Mouse (Mus musculus): ENCODE measurements at regions not wholly inside any gene's neighbourhood (a gene's known extent, or its start where the extent isn't known, plus 50 kb on each side); places are given as distances from the start of the nearest gene placed in this dataset.

DNA sequence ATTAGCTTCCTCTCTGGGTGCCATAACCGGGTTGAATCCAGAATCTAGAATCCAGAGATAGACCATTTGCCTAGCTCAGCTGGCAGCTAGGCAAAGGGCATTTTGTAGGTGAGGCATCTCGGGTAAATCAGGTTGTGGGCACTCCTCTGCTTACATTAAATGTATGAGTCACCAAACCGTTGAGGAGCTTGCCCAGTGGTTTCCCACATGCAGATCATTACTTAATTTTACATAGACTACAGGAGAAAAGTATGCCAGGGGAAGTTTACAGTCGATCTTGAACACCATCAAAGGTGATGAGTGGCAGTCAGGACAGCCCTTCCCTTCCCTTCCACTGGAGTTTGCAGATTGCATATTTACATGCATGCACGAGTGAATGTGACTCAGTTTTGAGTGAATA lies 128.5 kb upstream of the Peli2 start:
- no peak for ATAC-seq (ENCODE audit: low FRiP score)
- WGBS = 80% methylated on average over 5 of the region's 5 CpGs

DNA sequence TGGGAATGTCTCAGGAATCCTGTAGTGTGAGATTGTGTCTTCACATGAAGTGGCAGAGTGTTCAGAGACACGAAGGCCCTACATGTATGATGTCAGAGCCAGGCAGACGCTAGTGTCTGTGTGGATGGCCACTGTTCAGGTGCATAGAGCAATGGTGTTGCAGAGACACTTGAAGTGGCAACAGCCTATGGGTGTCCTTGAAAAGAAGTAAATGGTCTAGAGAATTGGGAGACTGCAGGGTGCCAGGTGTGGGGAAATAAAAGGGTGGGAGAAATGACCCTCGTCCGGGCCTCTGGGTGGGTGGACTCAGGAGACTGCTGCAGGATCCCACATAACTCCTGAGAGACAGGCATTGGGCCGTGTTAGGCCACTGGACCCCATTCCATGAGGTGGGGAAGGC lies 127.8 kb upstream of the Peli2 start:
- Histone ChIP-seq H3K4me1 (ENCODE audit: control insufficient read depth, insufficient read depth, low read length) (no peaks in the 10 kb centered on the region), H3K27me3 (ENCODE audit: control insufficient read depth, insufficient read depth, low read length) (no peaks in the 10 kb centered on the region), H3K27ac (ENCODE audit: low read depth, low read length) (no peak overlapping the region), H3K9me3 (ENCODE audit: control insufficient read depth, low read length) (no peaks in the 10 kb centered on the region), H3K4me2 (no peak overlapping the region), H3K9ac (ENCODE audit: low read length) (no peak overlapping the region), H3K4me3 (ENCODE audit: low read depth, low read length) (no peak overlapping the region), H3K36me3 (ENCODE audit: control insufficient read depth, insufficient read depth, low read length) (no peaks in the 10 kb centered on the region)
- 91% methylated on average over 5 of the region's 5 CpGs for WGBS
- DNase-seq (ENCODE audit: low spot score, missing footprints) (no peak), ATAC-seq (ENCODE audit: low FRiP score) (no peak)

More for the DNA sequence above, 128.5 kb upstream of the Peli2 start:
- Histone ChIP-seq H3K27me3 (ENCODE audit: control insufficient read depth, insufficient read depth, low read length) (no peaks in the 10 kb centered on the region), H3K36me3 (ENCODE audit: control insufficient read depth, insufficient read depth, low read length) (no peaks in the 10 kb centered on the region), H3K4me1 (ENCODE audit: control insufficient read depth, insufficient read depth, low read length) (no peaks in the 10 kb centered on the region), H3K9me3 (ENCODE audit: control insufficient read depth, low read length) (no peaks in the 10 kb centered on the region), H3K27ac (ENCODE audit: low read depth, low read length) (no peak overlapping the region), H3K4me3 (ENCODE audit: low read depth, low read length) (no peak overlapping the region), H3K4me2 (no peak overlapping the region), H3K9ac (ENCODE audit: low read length) (no peak overlapping the region)
- no peak for DNase-seq (ENCODE audit: low spot score, missing footprints)

DNA sequence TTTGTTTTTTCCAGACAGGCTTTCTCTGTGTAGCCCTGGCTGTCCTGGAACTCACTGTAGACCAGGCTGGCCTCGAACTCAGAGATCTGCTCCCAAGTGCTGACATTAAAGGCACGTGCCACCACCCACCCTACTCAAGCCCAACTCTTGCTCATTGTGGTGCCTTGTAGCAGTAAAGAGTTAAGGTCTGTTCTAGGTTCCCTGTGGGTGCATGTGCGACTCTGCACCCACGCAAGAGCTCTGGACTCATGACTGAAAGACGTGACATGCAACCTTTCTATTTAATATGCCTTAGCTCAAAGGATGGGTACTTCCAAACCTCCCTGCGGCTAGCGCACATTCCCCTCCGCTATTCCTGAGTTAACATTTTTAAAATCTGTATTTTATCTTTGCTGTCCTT lies 121.7 kb upstream of the Peli2 start:
- Histone ChIP-seq H3K27me3 (ENCODE audit: control insufficient read depth, insufficient read depth, low read length) (no peaks in the 10 kb centered on the region), H3K4me2 (no peak overlapping the region), H3K4me1 (ENCODE audit: control insufficient read depth, insufficient read depth, low read length) (no peaks in the 10 kb centered on the region), H3K4me3 (ENCODE audit: low read depth, low read length) (no peak overlapping the region), H3K9ac (ENCODE audit: low read length) (no peak overlapping the region), H3K9me3 (ENCODE audit: control insufficient read depth, low read length) (no peaks in the 10 kb centered on the region), H3K27ac (ENCODE audit: low read depth, low read length) (no peak overlapping the region), H3K36me3 (ENCODE audit: control insufficient read depth, insufficient read depth, low read length) (no peaks in the 10 kb centered on the region)
- ATAC-seq (ENCODE audit: low FRiP score) (no peak), DNase-seq (ENCODE audit: low spot score, missing footprints) (peak; percentile 54)
- WGBS = 91% methylated on average over 8 of the region's 8 CpGs

DNA sequence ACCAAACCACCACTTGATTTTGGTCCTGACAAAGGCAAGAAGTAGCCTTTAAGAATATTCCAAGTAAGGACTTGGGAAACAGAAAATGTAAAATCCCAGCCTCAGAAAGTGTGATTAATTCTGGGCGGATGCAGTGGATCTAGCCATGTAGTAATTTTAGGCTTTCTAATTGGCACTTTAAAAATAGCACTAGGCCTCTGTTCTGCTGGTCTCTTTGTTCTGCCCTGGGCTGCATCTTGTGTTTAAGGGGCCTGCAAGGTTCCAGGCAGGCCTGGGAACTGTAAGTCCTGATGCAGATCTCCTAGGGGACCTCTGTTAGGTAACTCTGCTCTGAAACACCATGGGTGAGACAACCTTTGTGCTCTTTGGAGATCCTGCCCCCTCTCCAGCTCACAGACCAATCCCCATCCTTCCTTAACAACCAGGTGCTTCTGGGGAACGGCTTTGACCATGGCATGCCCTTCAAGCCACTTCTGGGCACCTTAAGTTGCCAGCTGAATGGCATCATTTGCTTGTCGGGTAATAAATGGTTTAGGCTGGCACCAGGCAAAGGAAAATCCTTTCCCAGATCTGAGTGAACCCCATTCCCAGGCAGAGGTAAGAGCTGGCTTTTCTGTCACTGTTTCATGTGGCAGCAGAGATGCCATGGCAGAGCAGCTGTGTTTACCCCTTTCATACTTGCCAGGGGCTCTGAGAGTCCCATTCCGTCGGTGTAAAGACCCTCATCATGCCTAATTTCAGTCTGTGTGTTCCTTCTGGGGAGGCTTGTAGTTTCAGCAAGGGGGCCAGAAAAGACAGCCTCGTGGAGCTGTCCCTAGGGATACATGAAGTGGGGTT lies 115.3 kb upstream of the Peli2 start:
- no peaks in the 10 kb centered on the region for H3K4me1 ChIP-seq (ENCODE audit: control insufficient read depth, insufficient read depth, low read length)
- ATAC-seq (ENCODE audit: low FRiP score) (no peak), DNase-seq (ENCODE audit: low spot score, missing footprints) (peak; percentile 56)
- H3K4me3 ChIP-seq (ENCODE audit: low read depth, low read length) = no peak overlapping the region
- H3K9ac ChIP-seq (ENCODE audit: low read length) = no peak overlapping the region
- no peaks in the 10 kb centered on the region for H3K36me3 ChIP-seq (ENCODE audit: control insufficient read depth, insufficient read depth, low read length)
- H3K27ac ChIP-seq (ENCODE audit: low read depth, low read length) = no peak overlapping the region
- no peaks in the 10 kb centered on the region for H3K9me3 ChIP-seq (ENCODE audit: control insufficient read depth, low read length)
- H3K27me3 ChIP-seq (ENCODE audit: control insufficient read depth, insufficient read depth, low read length) = no peaks in the 10 kb centered on the region
- no peak overlapping the region for H3K4me2 ChIP-seq
- 82% methylated on average over 6 of the region's 6 CpGs for WGBS

DNA sequence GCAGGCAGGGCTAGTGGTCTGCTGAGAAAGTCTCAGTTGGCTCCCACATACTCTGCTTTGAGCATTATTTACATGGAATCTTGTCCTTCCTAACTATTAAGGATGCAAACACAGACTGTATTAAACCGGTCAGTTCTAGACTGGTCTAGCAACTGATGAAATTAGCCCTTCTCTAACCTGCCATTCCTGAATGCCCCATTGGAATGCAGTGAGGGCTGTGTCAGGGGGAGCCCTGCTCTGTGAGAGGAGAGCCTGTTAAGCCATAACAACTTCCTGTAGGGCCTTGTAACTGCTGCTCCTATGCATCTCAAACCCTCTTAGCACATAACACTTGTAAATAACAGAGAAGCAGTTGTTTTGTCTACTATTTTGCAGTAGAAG lies 114.7 kb upstream of the Peli2 start:
- H3K9ac ChIP-seq (ENCODE audit: low read length) = no peak overlapping the region
- ATAC-seq (ENCODE audit: low FRiP score) = no peak
- no peak overlapping the region for H3K27ac ChIP-seq (ENCODE audit: low read depth, low read length)

DNA sequence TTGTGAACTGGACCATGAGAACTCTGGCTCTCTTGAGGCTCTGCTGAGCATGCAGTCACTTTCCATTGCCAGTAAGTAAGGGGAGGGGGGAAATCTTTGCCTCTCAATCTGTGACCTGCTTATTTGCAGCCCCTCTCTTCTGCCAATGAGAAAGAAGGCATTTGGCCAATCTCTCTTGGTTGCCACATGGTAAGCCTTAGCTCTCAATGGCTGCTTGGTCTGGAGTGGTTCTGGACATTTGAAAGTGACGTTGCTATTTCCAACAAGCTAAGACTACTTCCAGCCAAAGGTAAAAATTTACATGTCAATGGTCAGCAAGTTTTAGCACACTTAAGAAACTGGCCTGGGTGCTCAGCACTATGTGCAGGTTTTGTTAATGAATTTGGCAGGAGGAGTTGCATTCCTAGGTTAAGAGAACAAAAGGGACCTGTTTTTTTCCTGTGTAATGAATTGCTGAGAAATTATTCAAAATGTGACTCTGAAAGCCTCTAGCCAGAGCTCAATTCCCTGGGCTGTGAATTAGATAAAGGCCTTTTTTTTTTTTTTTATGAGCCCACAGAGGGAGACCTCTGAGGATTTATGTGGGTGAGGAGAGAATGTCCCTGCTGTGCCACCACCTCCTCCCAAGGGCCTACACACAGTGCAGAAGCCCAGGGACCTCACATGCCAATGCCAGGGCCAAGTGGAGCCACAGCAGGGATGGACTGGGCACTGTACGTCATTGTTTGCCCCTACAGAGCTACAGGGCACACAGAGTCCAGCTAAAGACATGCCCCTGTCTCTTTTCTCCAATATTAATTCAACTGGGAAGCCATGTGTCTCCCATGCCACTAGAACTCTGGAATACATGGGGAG lies 108.0 kb upstream of the Peli2 start:
- 59% methylated on average over 2 of the region's 2 CpGs for WGBS
- Histone ChIP-seq H3K9ac (ENCODE audit: low read length) (no peak overlapping the region), H3K4me3 (ENCODE audit: low read depth, low read length) (no peak overlapping the region), H3K27me3 (ENCODE audit: control insufficient read depth, insufficient read depth, low read length) (no peaks in the 10 kb centered on the region), H3K4me1 (ENCODE audit: control insufficient read depth, insufficient read depth, low read length) (no peaks in the 10 kb centered on the region), H3K27ac (ENCODE audit: low read depth, low read length) (no peak overlapping the region), H3K36me3 (ENCODE audit: control insufficient read depth, insufficient read depth, low read length) (no peaks in the 10 kb centered on the region), H3K4me2 (no peak overlapping the region), H3K9me3 (ENCODE audit: control insufficient read depth, low read length) (no peaks in the 10 kb centered on the region)
- peak; percentile 65 for DNase-seq (ENCODE audit: low spot score, missing footprints)
- ATAC-seq (ENCODE audit: low FRiP score) = no peak

More for the DNA sequence above, 114.7 kb upstream of the Peli2 start:
- DNase-seq (ENCODE audit: low spot score, missing footprints) = peak; percentile 2
- Histone ChIP-seq H3K4me3 (ENCODE audit: low read depth, low read length) (no peak overlapping the region), H3K9me3 (ENCODE audit: control insufficient read depth, low read length) (no peaks in the 10 kb centered on the region), H3K36me3 (ENCODE audit: control insufficient read depth, insufficient read depth, low read length) (no peaks in the 10 kb centered on the region), H3K27me3 (ENCODE audit: control insufficient read depth, insufficient read depth, low read length) (no peaks in the 10 kb centered on the region), H3K4me2 (no peak overlapping the region), H3K4me1 (ENCODE audit: control insufficient read depth, insufficient read depth, low read length) (no peaks in the 10 kb centered on the region)
- WGBS = 88% methylated on average over 1 of the region's 1 CpGs

DNA sequence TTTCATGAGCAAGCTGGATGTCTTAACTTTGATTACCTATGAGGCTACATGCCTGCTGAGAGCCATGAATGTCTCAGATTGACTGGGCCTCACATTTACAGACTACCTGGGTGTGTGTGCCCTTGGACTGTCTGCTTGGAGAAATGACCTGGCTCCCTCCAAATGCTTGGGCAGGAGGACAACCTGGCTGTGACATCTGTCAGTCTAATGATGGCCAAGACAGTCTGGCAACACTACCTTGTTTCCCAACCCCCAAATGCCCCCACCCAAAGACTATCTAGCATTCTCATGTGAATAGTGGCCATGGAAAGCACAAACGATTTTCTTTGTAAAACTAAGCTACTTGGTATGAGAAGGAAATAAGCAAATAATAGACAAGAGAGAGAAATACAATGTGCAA lies 107.2 kb upstream of the Peli2 start:
- Histone ChIP-seq H3K4me1 (ENCODE audit: control insufficient read depth, insufficient read depth, low read length) (no peaks in the 10 kb centered on the region), H3K27me3 (ENCODE audit: control insufficient read depth, insufficient read depth, low read length) (no peaks in the 10 kb centered on the region), H3K9me3 (ENCODE audit: control insufficient read depth, low read length) (no peaks in the 10 kb centered on the region), H3K36me3 (ENCODE audit: control insufficient read depth, insufficient read depth, low read length) (no peaks in the 10 kb centered on the region), H3K4me2 (no peak overlapping the region), H3K4me3 (ENCODE audit: low read depth, low read length) (no peak overlapping the region), H3K27ac (ENCODE audit: low read depth, low read length) (no peak overlapping the region), H3K9ac (ENCODE audit: low read length) (no peak overlapping the region)
- WGBS = 100% methylated on average over 1 of the region's 1 CpGs
- DNase-seq (ENCODE audit: low spot score, missing footprints) (peak; percentile 67), ATAC-seq (ENCODE audit: low FRiP score) (no peak)

DNA sequence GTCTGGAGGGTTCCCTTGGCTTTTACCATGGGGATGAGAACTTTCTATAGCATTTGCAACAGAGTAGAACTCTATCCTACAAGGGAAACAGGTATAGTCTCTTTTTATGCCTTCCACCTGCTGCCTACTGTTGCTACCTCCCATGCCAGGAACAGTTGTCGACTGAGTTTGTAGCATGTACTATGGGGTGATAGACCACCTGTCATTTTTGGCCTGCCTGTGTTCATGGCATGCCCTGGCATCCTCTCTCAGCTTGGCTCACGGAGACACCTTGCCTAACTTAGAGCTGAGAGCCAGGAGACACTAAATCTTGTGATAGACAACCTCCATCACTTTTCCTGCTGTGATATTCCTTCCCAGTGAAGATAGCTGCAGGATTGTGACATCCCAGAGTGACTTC lies 105.8 kb upstream of the Peli2 start:
- Histone ChIP-seq H3K36me3 (ENCODE audit: control insufficient read depth, insufficient read depth, low read length) (no peaks in the 10 kb centered on the region), H3K4me3 (ENCODE audit: low read depth, low read length) (no peak overlapping the region), H3K27me3 (ENCODE audit: control insufficient read depth, insufficient read depth, low read length) (no peaks in the 10 kb centered on the region), H3K27ac (ENCODE audit: low read depth, low read length) (no peak overlapping the region), H3K4me1 (ENCODE audit: control insufficient read depth, insufficient read depth, low read length) (no peaks in the 10 kb centered on the region), H3K9ac (ENCODE audit: low read length) (no peak overlapping the region), H3K9me3 (ENCODE audit: control insufficient read depth, low read length) (no peaks in the 10 kb centered on the region), H3K4me2 (no peak overlapping the region)
- DNase-seq (ENCODE audit: low spot score, missing footprints) (peak; percentile 28), ATAC-seq (ENCODE audit: low FRiP score) (no peak)
- 85% methylated on average over 2 of the region's 2 CpGs for WGBS

DNA sequence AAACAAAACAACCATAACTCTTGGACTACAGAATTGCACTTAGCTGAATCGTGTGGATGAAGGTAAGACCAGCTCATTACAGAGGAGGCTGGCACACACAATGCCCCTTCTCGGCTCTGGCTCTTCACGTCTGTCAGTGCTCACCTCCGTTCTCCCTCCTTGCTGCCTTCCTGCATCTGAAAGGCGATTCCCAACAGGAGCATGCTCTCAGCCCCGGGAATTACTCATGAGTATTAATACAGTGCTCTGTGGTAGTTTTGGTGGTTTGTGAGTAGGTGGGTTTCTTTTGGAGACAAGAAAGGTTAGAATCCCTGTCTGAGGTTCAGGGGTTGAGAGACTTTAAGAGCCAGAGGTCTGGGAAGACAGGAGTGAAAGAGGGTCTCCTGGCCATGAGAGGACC lies 102.7 kb upstream of the Peli2 start:
- Histone ChIP-seq H3K27me3 (ENCODE audit: control insufficient read depth, insufficient read depth, low read length) (no peaks in the 10 kb centered on the region), H3K4me3 (ENCODE audit: low read depth, low read length) (no peak overlapping the region), H3K36me3 (ENCODE audit: control insufficient read depth, insufficient read depth, low read length) (no peaks in the 10 kb centered on the region), H3K9me3 (ENCODE audit: control insufficient read depth, low read length) (no peaks in the 10 kb centered on the region), H3K4me2 (no peak overlapping the region), H3K4me1 (ENCODE audit: control insufficient read depth, insufficient read depth, low read length) (no peaks in the 10 kb centered on the region), H3K9ac (ENCODE audit: low read length) (no peak overlapping the region), H3K27ac (ENCODE audit: low read depth, low read length) (no peak overlapping the region)
- WGBS = 90% methylated on average over 6 of the region's 6 CpGs
- no peak for ATAC-seq (ENCODE audit: low FRiP score)
- DNase-seq (ENCODE audit: low spot score, missing footprints) = peak; percentile 74
